13 mouse cellular contexts compared by ENCODE assay signal in the genomic region with DNA sequence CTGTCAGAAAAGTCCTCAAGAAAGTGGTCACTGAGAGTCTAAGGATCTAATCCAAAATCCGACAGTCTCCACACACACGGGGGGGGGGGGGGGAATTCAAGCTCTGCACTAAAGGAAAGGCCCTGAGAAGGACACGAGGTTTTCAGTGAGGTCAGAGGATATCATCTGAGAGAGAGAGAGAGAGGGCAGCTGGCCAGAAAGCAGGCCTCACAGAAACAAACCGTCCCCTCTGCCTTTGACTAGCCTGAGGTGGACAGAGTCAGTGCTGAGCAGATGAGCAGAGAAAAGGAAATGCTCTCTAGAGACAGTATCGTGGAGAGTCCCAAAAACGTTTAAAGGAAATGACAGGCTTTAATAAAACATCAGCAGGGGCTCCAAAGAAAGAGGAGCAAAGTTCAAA.
A peak's percentile ranks its signal among the peaks of the same experiment; 100 is the strongest.
DNase-seq lines count a peak whose midpoint lies in the region; ATAC-seq and TF ChIP-seq lines count a peak whose summit lies in the region.
"Had no signal": no experiment of that assay in that cellular context is flagged by ENCODE, and none has a peak within 500 bp of the region (broad histone marks: within the 10 kb centered on the region; RNA-seq: fewer than 3 reads in every experiment).

No protein-coding gene starts in this region.

- TF ChIP-seq CTCF in kidney, adult 2 months (conservative IDR thresholded peaks at IDR 0.05; ENCODE audit: insufficient read depth, insufficient read length, low read depth, low read length) = no peak
- no peak for TF ChIP-seq CTCF in gastrocnemius, adult 2 months (IDR thresholded peaks at IDR 0.05)

- H3K36me3 ChIP-seq in kidney, adult 2 months (ENCODE audit: control insufficient read depth, insufficient read depth, low read length) = no peaks in the 10 kb centered on the region
- H3K36me3 ChIP-seq in heart, embryonic 16.5 days (ENCODE audit: control insufficient read depth, insufficient read depth) = no peaks in the 10 kb centered on the region
- H3K36me3 ChIP-seq: limb, embryonic 15.5 days had no signal

- intact Hi-C loops in gastrocnemius, adult 2 months (cut with DNase I) = no loop called here
- intact Hi-C loops in left cerebral cortex, postnatal 36 days (cut with DNase I) = no loop called here

- H3K4me2 ChIP-seq in heart, embryonic 16.5 days (ENCODE audit: low read depth, low read length) = no peak overlapping the region
- H3K4me2 ChIP-seq: limb, embryonic 15.5 days; midbrain, embryonic 11.5 days had no signal

- DNase-seq in kidney, adult 2 months = peak; percentile 65
- no peak for DNase-seq in kidney, adult 18-20 months
- peak; percentile 26 for DNase-seq in ovary, adult 18-20 months (ENCODE audit: low spot score)
- no peak for DNase-seq in ovary, postnatal 14 days (ENCODE audit: low spot score)
- DNase-seq in gastrocnemius, adult 2 months = no peak
- no peak for DNase-seq in left cerebral cortex, postnatal 36 days (ENCODE audit: low spot score in 2 of 2)
- DNase-seq: cerebellum, adult 9-11 months; right cerebral cortex, postnatal 25 days; thymus, adult 2 months had no signal

- ATAC-seq in heart, embryonic 16.5 days (replicated peaks; ENCODE audit: extremely low read depth, insufficient read depth, low FRiP score) = 0 out of 2 replicates have a peak, but pooled peaks have one; percentile 16

- H3K4me3 ChIP-seq in kidney, adult 2 months (ENCODE audit: insufficient read depth, low read depth, low read length) = no peak overlapping the region
- H3K4me3 ChIP-seq in heart, embryonic 16.5 days (ENCODE audit: low read length) = no peak overlapping the region
- no peak overlapping the region for H3K4me3 ChIP-seq in gastrocnemius, adult 2 months
- H3K4me3 ChIP-seq: limb, embryonic 15.5 days; myocyte had no signal

- no peaks in the 10 kb centered on the region; the same call in 1 of the 2 replicates for H3K9me3 ChIP-seq in heart, embryonic 16.5 days (replicated peaks; ENCODE audit: control insufficient read depth, low read length)
- H3K9me3 ChIP-seq: limb, embryonic 15.5 days had no signal

- H3K9ac ChIP-seq in heart, embryonic 16.5 days (ENCODE audit: low read length) = no peak overlapping the region
- H3K9ac ChIP-seq: limb, embryonic 15.5 days had no signal

- no peak overlapping the region; the same call in 1 of the 2 replicates for H3K27ac ChIP-seq in kidney, adult 2 months (ENCODE audit: insufficient read depth, low read depth, low read length)
- peak overlapping the region; percentile 22 for H3K27ac ChIP-seq in heart, embryonic 16.5 days (ENCODE audit: low read length)
- H3K27ac ChIP-seq in gastrocnemius, adult 2 months = no peak overlapping the region
- H3K27ac ChIP-seq: limb, embryonic 15.5 days had no signal

- no peaks in the 10 kb centered on the region for H3K27me3 ChIP-seq in kidney, adult 2 months (replicated peaks; ENCODE audit: control insufficient read depth, insufficient read depth, low read length)
- no peaks in the 10 kb centered on the region for H3K27me3 ChIP-seq in heart, embryonic 16.5 days (ENCODE audit: control insufficient read depth, insufficient read depth, low read length)
- H3K27me3 ChIP-seq: limb, embryonic 15.5 days had no signal

- no peak for TF ChIP-seq POLR2A in kidney, adult 2 months (IDR thresholded peaks at IDR 0.05; ENCODE audit: low read depth, low read length)

- peaks cover 14% of the 10 kb centered on the region for H3K4me1 ChIP-seq in kidney, adult 2 months (ENCODE audit: control insufficient read depth, insufficient read depth, low read length)
- peaks cover 32% of the 10 kb centered on the region for H3K4me1 ChIP-seq in heart, embryonic 16.5 days (ENCODE audit: control insufficient read depth, insufficient read depth, low read length)
- H3K4me1 ChIP-seq: limb, embryonic 15.5 days had no signal

- 27% methylated on average over 6 of the region's 6 CpGs for WGBS in kidney, adult 2 months
- WGBS in heart, embryonic 16.5 days = 17% methylated on average over 6 of the region's 6 CpGs

Comparison
In these comparisons a context has a peak if more than half of its experiments do, and no peak if none do; other contexts are left out.
1. DNase-seq: peak in kidney, adult 2 months (single experiment) and ovary, adult 18-20 months (single experiment); none in kidney, adult 18-20 months (single experiment), ovary, postnatal 14 days (single experiment), gastrocnemius, adult 2 months (single experiment) and left cerebral cortex, postnatal 36 days (0 of 2).